In the genomic region with DNA sequence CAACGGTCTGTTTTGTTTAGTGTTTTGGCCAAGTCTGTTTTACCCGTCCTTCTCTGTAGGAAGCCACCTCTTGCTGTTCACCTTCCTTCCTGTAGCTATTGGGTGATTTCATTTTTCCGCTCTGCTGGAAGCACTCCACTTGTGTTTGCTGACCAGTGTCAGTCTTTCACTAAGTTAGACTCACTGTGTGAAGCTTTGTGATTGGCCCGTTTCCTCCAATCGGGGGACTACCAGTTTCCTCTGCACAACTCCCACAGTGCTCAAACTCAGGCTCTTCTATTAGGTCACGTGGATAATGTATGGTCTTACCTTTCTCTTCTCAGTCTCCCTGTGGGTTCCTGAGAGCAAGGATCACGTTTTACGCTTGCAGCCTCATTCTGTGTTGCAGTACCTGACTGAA, we compare ENCODE assay signal across 14 mouse cellular contexts. TPM values are rescaled to one million over a fixed set of nuclear protein-coding genes. Genes with fewer than 3 reads are reported as not detected.
DNase-seq lines count a peak whose midpoint lies in the region; ATAC-seq and TF ChIP-seq lines count a peak whose summit lies in the region.
"Had no signal": no experiment of that assay in that cellular context is flagged by ENCODE, and none has a peak within 500 bp of the region (broad histone marks: within the 10 kb centered on the region; RNA-seq: fewer than 3 reads in every experiment).

No protein-coding gene starts in this region.

- no peaks in the 10 kb centered on the region for H3K9me3 ChIP-seq in heart, embryonic 12.5 days (replicated peaks)
- H3K9me3 ChIP-seq: embryonic facial prominence, embryonic 15.5 days; limb, embryonic 13.5 days had no signal

- no peak overlapping the region for H3K27ac ChIP-seq in heart, embryonic 12.5 days (ENCODE audit: poor library complexity, severe bottlenecking)
- peak overlapping the region; percentile 34; the same call in 1 of the 2 replicates for H3K27ac ChIP-seq in bone marrow macrophage, adult 2 months (ENCODE audit: insufficient read depth, low read depth, low read length)
- peak overlapping the region; percentile 52 for H3K27ac ChIP-seq in macrophage
- peak overlapping the region; percentile 3; the same call in 1 of the 2 replicates for H3K27ac ChIP-seq in thymus, adult 2 months (ENCODE audit: control insufficient read depth, insufficient read depth, low read length)
- H3K27ac ChIP-seq: embryonic facial prominence, embryonic 15.5 days; limb, embryonic 13.5 days had no signal

- DNase-seq in heart, adult 11 months: peak; percentile 92
- DNase-seq in thymus, adult 2 months: peak; percentile 39
- no peak for DNase-seq in kidney, adult 8-10 months
- no peak for DNase-seq in adipocyte (ENCODE audit: low spot score)
- no peak for DNase-seq in urinary bladder, postnatal 36 days (ENCODE audit: low spot score in 2 of 2)
- DNase-seq: cerebellum, adult 18-20 months; heart, postnatal 36 days; kidney, postnatal 10 days; right cerebral cortex, postnatal 14 days had no signal

- H3K4me1 ChIP-seq in heart, embryonic 12.5 days (replicated peaks): peaks cover 13% of the 10 kb centered on the region
- peaks cover 13% of the 10 kb centered on the region for H3K4me1 ChIP-seq in bone marrow macrophage, adult 2 months (ENCODE audit: control insufficient read depth, insufficient read depth, low read length)
- H3K4me1 ChIP-seq in thymus, adult 2 months (replicated peaks; ENCODE audit: control insufficient read depth, insufficient read depth, low read length): peaks cover 8% of the 10 kb centered on the region

- TF ChIP-seq POLR2A in bone marrow macrophage, adult 2 months (IDR thresholded peaks at IDR 0.05; ENCODE audit: borderline replicate concordance, low read depth, low read length): no peak
- no peak for TF ChIP-seq POLR2A in thymus, adult 2 months (IDR thresholded peaks at IDR 0.05; ENCODE audit: control insufficient read depth, extremely low read depth, insufficient read depth, low read length, poor library complexity)

- no peak overlapping the region for H3K4me3 ChIP-seq in heart, embryonic 12.5 days
- H3K4me3 ChIP-seq in bone marrow macrophage, adult 2 months (ENCODE audit: insufficient read depth, low read length): peak overlapping the region; percentile 45
- peak overlapping the region; percentile 33 for H3K4me3 ChIP-seq in macrophage (ENCODE audit: inconsistent target)
- H3K4me3 ChIP-seq in thymus, adult 2 months (ENCODE audit: control insufficient read depth, insufficient read depth, low read length): no peak overlapping the region
- H3K4me3 ChIP-seq: embryonic facial prominence, embryonic 15.5 days; limb, embryonic 13.5 days had no signal

- no peak for TF ChIP-seq CTCF in bone marrow macrophage, adult 2 months (IDR thresholded peaks at IDR 0.05; ENCODE audit: low read depth, low read length)
- no peak for TF ChIP-seq CTCF in thymus, adult 2 months (IDR thresholded peaks at IDR 0.05; ENCODE audit: borderline replicate concordance, control insufficient read depth, extremely low read depth, insufficient read depth, low read length, poor library complexity)

- no peak overlapping the region for H3K9ac ChIP-seq in heart, embryonic 12.5 days
- H3K9ac ChIP-seq: embryonic facial prominence, embryonic 15.5 days; limb, embryonic 13.5 days had no signal

- 44% methylated on average over 8 of the region's 8 CpGs for WGBS in heart, embryonic 12.5 days
- WGBS in macrophage (ENCODE audit: missing documents): 3% methylated on average over 8 of the region's 8 CpGs
- WGBS in thymus, adult 2 months: 3% methylated on average over 8 of the region's 8 CpGs

- no peak overlapping the region for H3K4me2 ChIP-seq in heart, embryonic 12.5 days
- H3K4me2 ChIP-seq: embryonic facial prominence, embryonic 15.5 days; limb, embryonic 13.5 days had no signal

- H3K36me3 ChIP-seq in heart, embryonic 12.5 days: peaks cover 5% of the 10 kb centered on the region
- H3K36me3 ChIP-seq in macrophage (ENCODE audit: inconsistent target): no peaks in the 10 kb centered on the region
- H3K36me3 ChIP-seq in thymus, adult 2 months (ENCODE audit: control insufficient read depth, insufficient read depth, low read length): peaks cover 3% of the 10 kb centered on the region; the same call in 1 of the 2 replicates

- no peaks in the 10 kb centered on the region for H3K27me3 ChIP-seq in heart, embryonic 12.5 days (replicated peaks)
- no peaks in the 10 kb centered on the region for H3K27me3 ChIP-seq in thymus, adult 2 months (ENCODE audit: control insufficient read depth, insufficient read depth, low read length)
- H3K27me3 ChIP-seq: embryonic facial prominence, embryonic 15.5 days; limb, embryonic 13.5 days had no signal

- H3K79me2 ChIP-seq in macrophage (ENCODE audit: inconsistent target): peaks cover 16% of the 10 kb centered on the region

- ATAC-seq in heart, embryonic 12.5 days (ENCODE audit: insufficient number of reproducible peaks, low FRiP score): no peak

RNA-seq across cellular contexts. Expression of gene Rpl21, which starts 3.2 kb away (rescaled TPM):
- polyA plus RNA-seq in heart, embryonic 12.5 days (2016; fragmentation: Nextera tagmentation; extraction: Ambion mirVana): 370 and 375 TPM in 2 replicates
- 45.4 and 142 TPM in 2 replicates for polyA plus RNA-seq in bone marrow macrophage, adult 2 months (2012; ENCODE audit: insufficient read depth, insufficient read length, missing spikeins)
- 100 to 1,000 TPM in 6 of 26 experiments, 10 to 100 TPM in 20; 59.0 to 135 (median 82.7) TPM for total RNA-seq in macrophage (2018; cell fraction: chromatin; rRNA removed)
- 100 to 1,000 TPM; 253 to 777 (median 381) TPM for total RNA-seq in macrophage (2018; cell fraction: cytosol; rRNA removed)
- total RNA-seq in macrophage (2018; cell fraction: nucleus; rRNA removed): 100 to 1,000 TPM in 5 of 26 experiments, 10 to 100 TPM in 21; 57.0 to 124 (median 79.0) TPM
- 497 to 698 TPM (median 498 TPM) in 3 replicates for polyA plus RNA-seq in macrophage (2018)
- 58.2 and 60.9 TPM in 2 replicates for polyA plus RNA-seq in thymus, adult 2 months (2012; rRNA removed)

RNA-seq across cellular contexts. Expression of gene Rasl11a, which starts 15.3 kb away (rescaled TPM):
- 9.0 and 10.3 TPM in 2 replicates for polyA plus RNA-seq in heart, embryonic 12.5 days (2016; fragmentation: Nextera tagmentation; extraction: Ambion mirVana)
- not detected in 2 replicates for polyA plus RNA-seq in bone marrow macrophage, adult 2 months (2012; ENCODE audit: insufficient read depth, insufficient read length, missing spikeins)
- not detected for total RNA-seq in macrophage (2018; cell fraction: chromatin; rRNA removed)
- under 1 TPM in 5 of 26 experiments, not detected in 21; 0.10 to 0.32 (median 0.16) TPM for total RNA-seq in macrophage (2018; cell fraction: cytosol; rRNA removed)
- not detected for total RNA-seq in macrophage (2018; cell fraction: nucleus; rRNA removed)
- not detected in 3 replicates for polyA plus RNA-seq in macrophage (2018)
- polyA plus RNA-seq in thymus, adult 2 months (2012; rRNA removed): 2.5 and 3.2 TPM in 2 replicates

RNA-seq across cellular contexts. Expression of gene Usp12, which starts 34.7 kb away (rescaled TPM):
- 17.5 and 18.0 TPM in 2 replicates for polyA plus RNA-seq in heart, embryonic 12.5 days (2016; fragmentation: Nextera tagmentation; extraction: Ambion mirVana)
- polyA plus RNA-seq in bone marrow macrophage, adult 2 months (2012; ENCODE audit: insufficient read depth, insufficient read length, missing spikeins): 33.6 and 36.2 TPM in 2 replicates
- 100 to 1,000 TPM in 12 of 26 experiments, 10 to 100 TPM in 14; 37.3 to 274 (median 98.0) TPM for total RNA-seq in macrophage (2018; cell fraction: chromatin; rRNA removed)
- total RNA-seq in macrophage (2018; cell fraction: cytosol; rRNA removed): 100 to 1,000 TPM in 1 of 26 experiments, 10 to 100 TPM in 25; 44.9 to 106 (median 60.7) TPM
- total RNA-seq in macrophage (2018; cell fraction: nucleus; rRNA removed): 100 to 1,000 TPM in 13 of 26 experiments, 10 to 100 TPM in 13; 47.1 to 310 (median 98.8) TPM
- polyA plus RNA-seq in macrophage (2018): 31.8 to 48.8 TPM (median 40.6 TPM) in 3 replicates
- polyA plus RNA-seq in thymus, adult 2 months (2012; rRNA removed): 13.1 and 13.7 TPM in 2 replicates

Comparison
In these comparisons a context has a peak if more than half of its experiments do, and no peak if none do; other contexts are left out.
1. DNase-seq: peak in heart, adult 11 months (single experiment) and thymus, adult 2 months (single experiment); none in kidney, adult 8-10 months (0 of 2), adipocyte (single experiment) and urinary bladder, postnatal 36 days (0 of 2).
2. H3K4me3 ChIP-seq: peak in bone marrow macrophage, adult 2 months (single experiment) and macrophage (single experiment); none in heart, embryonic 12.5 days (single experiment) and thymus, adult 2 months (single experiment).